8 mouse cellular contexts compared by ENCODE assay signal in genomic region chr8:94532525-94532872, GRCm38 (mm10). TPM values are rescaled to one million over a fixed set of nuclear protein-coding genes. Genes with fewer than 3 reads are reported as not detected.
A peak's percentile ranks its signal among the peaks of the same experiment; 100 is the strongest.
DNase-seq lines count a peak whose midpoint lies in the region; ATAC-seq and TF ChIP-seq lines count a peak whose summit lies in the region.

No protein-coding gene starts in this region.

- H3K4me3 ChIP-seq in layer of hippocampus, adult 2 months: peak overlapping the region; percentile 76
- H3K4me3 ChIP-seq in embryonic facial prominence, embryonic 12.5 days: peak overlapping the region; percentile 67
- H3K4me3 ChIP-seq in intestine, embryonic 14.5 days (ENCODE audit: low read depth, low read length): peak overlapping the region; percentile 68
- peak overlapping the region; percentile 14 for H3K4me3 ChIP-seq in myocyte

- H3K9ac ChIP-seq in embryonic facial prominence, embryonic 12.5 days: peak overlapping the region; percentile 77
- peak overlapping the region; percentile 66 for H3K9ac ChIP-seq in intestine, embryonic 14.5 days (ENCODE audit: low read length)

- no peak; the same call in 1 of the 2 replicates for ATAC-seq in embryonic facial prominence, embryonic 12.5 days (ENCODE audit: insufficient number of reproducible peaks, insufficient read depth, low FRiP score, low TSS enrichment)
- no peak; the same call in 1 of the 2 replicates for ATAC-seq in intestine, embryonic 14.5 days (replicated peaks; ENCODE audit: low FRiP score, low TSS enrichment, low read depth)

- TF ChIP-seq POLR2A in myocyte (IDR thresholded peaks at IDR 0.05; ENCODE audit: insufficient read length, low read depth): no peak

- H3K79me2 ChIP-seq in myocyte (ENCODE audit: control insufficient read depth, insufficient read depth): no peaks in the 10 kb centered on the region

- peak overlapping the region; percentile 93 for H3K4me2 ChIP-seq in embryonic facial prominence, embryonic 12.5 days (replicated peaks)
- H3K4me2 ChIP-seq in intestine, embryonic 14.5 days (ENCODE audit: low read length): peak overlapping the region; percentile 87
- peak overlapping the region; percentile 61 for H3K4me2 ChIP-seq in myocyte (ENCODE audit: low read depth)

- no peaks in the 10 kb centered on the region for H3K36me3 ChIP-seq in embryonic facial prominence, embryonic 12.5 days
- no peaks in the 10 kb centered on the region for H3K36me3 ChIP-seq in intestine, embryonic 14.5 days (ENCODE audit: control insufficient read depth, insufficient read depth, low read length)
- no peaks in the 10 kb centered on the region for H3K36me3 ChIP-seq in myocyte (ENCODE audit: control insufficient read depth, insufficient read depth)

- no peak for DNase-seq in layer of hippocampus, adult 2 months (ENCODE audit: low spot score in 2 of 2)
- DNase-seq in layer of hippocampus, postnatal 25 days (ENCODE audit: extremely low spot score in 1 of 2, low spot score in 1 of 2): no peak
- DNase-seq in intestine, embryonic 14.5 days (ENCODE audit: low spot score): no peak
- DNase-seq in adrenal gland, adult 18-20 months (ENCODE audit: low spot score in 2 of 2): no peak
- no peak for DNase-seq in spleen, postnatal 14 days (ENCODE audit: low spot score in 2 of 2)
- DNase-seq in retina, postnatal 1 day: no peak

- H3K9me3 ChIP-seq in embryonic facial prominence, embryonic 12.5 days: no peaks in the 10 kb centered on the region
- H3K9me3 ChIP-seq in intestine, embryonic 14.5 days (ENCODE audit: control insufficient read depth, low read length): no peaks in the 10 kb centered on the region

- H3K27ac ChIP-seq in layer of hippocampus, adult 2 months: peak overlapping the region; percentile 77
- no peak overlapping the region for H3K27ac ChIP-seq in embryonic facial prominence, embryonic 12.5 days
- no peak overlapping the region for H3K27ac ChIP-seq in intestine, embryonic 14.5 days (ENCODE audit: low read depth)

- TF ChIP-seq CTCF in layer of hippocampus, adult 2 months (conservative IDR thresholded peaks at IDR 0.05): no peak

- peaks cover 41% of the 10 kb centered on the region for H3K27me3 ChIP-seq in embryonic facial prominence, embryonic 12.5 days
- peaks cover 26% of the 10 kb centered on the region for H3K27me3 ChIP-seq in intestine, embryonic 14.5 days (replicated peaks; ENCODE audit: control insufficient read depth, insufficient read depth, low read length)
- H3K27me3 ChIP-seq in myocyte (ENCODE audit: control insufficient read depth, insufficient read depth, insufficient read length): no peaks in the 10 kb centered on the region

- H3ac ChIP-seq in myocyte (ENCODE audit: control insufficient read depth, insufficient read length): peak overlapping the region; percentile 28

- H3K4me1 ChIP-seq in embryonic facial prominence, embryonic 12.5 days: peaks cover 10% of the 10 kb centered on the region
- 0 out of 2 replicates have a peak, but pooled peaks cover 3% of the 10 kb centered on the region for H3K4me1 ChIP-seq in intestine, embryonic 14.5 days (replicated peaks; ENCODE audit: control insufficient read depth, insufficient read depth, low read length)

- under 1% methylated on average over 34 of the region's 34 CpGs for WGBS in embryonic facial prominence, embryonic 12.5 days
- 0% methylated on average over 34 of the region's 34 CpGs for WGBS in intestine, embryonic 14.5 days

TF ChIP-seq in myocyte, 11 proteins besides CTCF, POLR2A, EP300 and RAD21:
- TF ChIP-seq TCF3 (IDR thresholded peaks at IDR 0.05; ENCODE audit: insufficient read length, low read depth) (no peak), TCF12 (IDR thresholded peaks at IDR 0.05; ENCODE audit: insufficient read depth, poor library complexity, severe bottlenecking) (no peak), USF1 (IDR thresholded peaks at IDR 0.05; ENCODE audit: low read depth) (no peak), MYOD1 (IDR thresholded peaks at IDR 0.05; ENCODE audit: control insufficient read depth in 1 of 3, insufficient read length in 2 of 3, low read depth in 2 of 3) (no peak), CEBPB (IDR thresholded peaks at IDR 0.05; ENCODE audit: insufficient read depth, poor library complexity, severe bottlenecking) (no peak), MYOG (IDR thresholded peaks at IDR 0.05; ENCODE audit: control insufficient read depth in 1 of 3, insufficient read depth in 1 of 3, insufficient read length in 2 of 3, low read depth in 2 of 3) (no peak), MAX (IDR thresholded peaks at IDR 0.05; ENCODE audit: low read depth) (no peak), REST (IDR thresholded peaks at IDR 0.05; ENCODE audit: insufficient read depth, insufficient read length) (no peak), SRF (IDR thresholded peaks at IDR 0.05; ENCODE audit: control insufficient read depth, insufficient read length, low read depth) (no peak), POLR2AphosphoS2 (IDR thresholded peaks at IDR 0.05; ENCODE audit: insufficient read length, low read depth) (no peak), E2F4 (IDR thresholded peaks at IDR 0.05; ENCODE audit: insufficient read depth) (no peak)

RNA-seq across cellular contexts. Expression of gene Cpne2, which starts 0.3 kb away (rescaled TPM):
- total RNA-seq in layer of hippocampus, adult 2 months (2021): 10 to 100 TPM; 29.3 to 35.0 TPM
- 10 to 100 TPM; 40.0 to 42.4 TPM for total RNA-seq in layer of hippocampus, postnatal 25 days (2021)
- polyA plus RNA-seq in embryonic facial prominence, embryonic 12.5 days (2016; fragmentation: Nextera tagmentation; extraction: Ambion mirVana): 10.6 and 11.2 TPM in 2 replicates
- polyA plus RNA-seq in intestine, embryonic 14.5 days (2014; fragmentation: Nextera tagmentation; extraction: Ambion mirVana): 9.8 and 10.2 TPM in 2 replicates
- polyA plus RNA-seq in myocyte (2012; fragmentation: generic; extraction: Trizol): 20.4 TPM
- total RNA-seq in adrenal gland, adult 18-20 months (2021): 10 to 100 TPM; 14.7 to 18.5 TPM

Comparison
In these comparisons a context has a peak if more than half of its experiments do, and no peak if none do; other contexts are left out.
1. H3K4me3 ChIP-seq: peak in every context shown above with its lines; median percentile 76 in layer of hippocampus, adult 2 months; 68 in intestine, embryonic 14.5 days; 67 in embryonic facial prominence, embryonic 12.5 days; 14 in myocyte.